23 mouse cellular contexts compared by ENCODE assay signal in genomic region chr6:29832356-29832755, GRCm38 (mm10).
"Had no signal": no experiment of that assay in that cellular context is flagged by ENCODE, and none has a peak within 500 bp of the region (broad histone marks: within the 10 kb centered on the region; RNA-seq: fewer than 3 reads in every experiment).

No protein-coding gene starts in this region.

- H3K9me3 ChIP-seq: heart, embryonic 13.5 days; heart, embryonic 15.5 days; hindbrain, embryonic 13.5 days; hindbrain, embryonic 15.5 days; kidney, embryonic 15.5 days; limb, embryonic 13.5 days; limb, embryonic 15.5 days; liver, embryonic 12.5 days had no signal

- DNase-seq: forebrain, postnatal 0 days; gastrocnemius, postnatal 14 days; gastrocnemius, postnatal 36 days; heart, adult 11 months; heart, adult 2 months; heart, postnatal 14 days; heart, postnatal 36 days; kidney, adult 18-20 months; layer of hippocampus, adult 9-11 months; layer of hippocampus, postnatal 36 days; left cerebral cortex, postnatal 4 days had no signal

- H3K4me3 ChIP-seq: heart, adult 2 months; heart, embryonic 13.5 days; heart, embryonic 15.5 days; hindbrain, embryonic 13.5 days; hindbrain, embryonic 15.5 days; kidney, embryonic 15.5 days; limb, embryonic 13.5 days; limb, embryonic 15.5 days; liver, embryonic 12.5 days had no signal

- H3K9ac ChIP-seq: forebrain, postnatal 0 days; heart, embryonic 15.5 days; hindbrain, embryonic 13.5 days; hindbrain, embryonic 15.5 days; kidney, embryonic 15.5 days; limb, embryonic 13.5 days; limb, embryonic 15.5 days; liver, embryonic 12.5 days; liver, embryonic 14.5 days had no signal

- ATAC-seq: forebrain, postnatal 0 days; hindbrain, postnatal 0 days; intestine, embryonic 16.5 days; liver, embryonic 12.5 days had no signal

- H3K4me1 ChIP-seq: heart, embryonic 13.5 days; heart, embryonic 15.5 days; hindbrain, embryonic 13.5 days; hindbrain, embryonic 15.5 days; kidney, embryonic 15.5 days; limb, embryonic 13.5 days; limb, embryonic 15.5 days had no signal

- H3K27ac ChIP-seq: heart, adult 2 months; heart, embryonic 13.5 days; heart, embryonic 15.5 days; hindbrain, embryonic 13.5 days; hindbrain, embryonic 15.5 days; hindbrain, postnatal 0 days; kidney, embryonic 15.5 days; limb, embryonic 13.5 days; limb, embryonic 15.5 days; liver, embryonic 12.5 days; liver, embryonic 14.5 days had no signal

- H3K27me3 ChIP-seq: heart, embryonic 13.5 days; heart, embryonic 15.5 days; hindbrain, embryonic 13.5 days; hindbrain, embryonic 15.5 days; kidney, embryonic 15.5 days; limb, embryonic 13.5 days; limb, embryonic 15.5 days; liver, embryonic 12.5 days had no signal

- H3K36me3 ChIP-seq: heart, embryonic 13.5 days; heart, embryonic 15.5 days; hindbrain, embryonic 13.5 days; hindbrain, embryonic 15.5 days; kidney, embryonic 15.5 days; limb, embryonic 13.5 days; liver, embryonic 12.5 days had no signal

- H3K4me2 ChIP-seq: heart, embryonic 11.5 days; heart, embryonic 13.5 days; heart, embryonic 15.5 days; hindbrain, embryonic 13.5 days; hindbrain, embryonic 15.5 days; kidney, embryonic 15.5 days; limb, embryonic 13.5 days; limb, embryonic 15.5 days; liver, embryonic 12.5 days had no signal
